Mouse (Mus musculus): Measurements from ENCODE around the gene 1500009C09Rik.

DNA sequence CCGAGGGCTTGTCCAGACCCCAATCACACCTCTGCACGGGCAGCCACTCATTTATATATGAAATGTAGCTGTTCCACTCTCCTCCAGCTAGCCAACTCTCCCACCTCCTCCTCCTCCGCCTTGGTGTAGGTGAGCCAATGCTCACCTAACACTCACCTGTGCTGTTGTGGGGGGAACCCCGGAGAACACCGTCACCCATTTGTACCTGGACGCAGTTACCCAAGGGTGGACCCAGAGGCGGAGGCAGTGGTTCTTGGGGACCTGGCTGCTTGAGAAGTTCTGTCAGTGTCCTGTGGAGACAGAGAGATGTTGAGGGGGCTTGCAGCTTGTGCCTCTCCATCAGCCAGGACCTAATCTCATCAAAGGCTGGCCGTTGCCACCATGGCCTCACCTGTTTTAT is 43.9 kb upstream of the 1500009C09Rik start:
- TF ChIP-seq ZMIZ1 (IDR thresholded peaks at IDR 0.05; ENCODE audit: low read depth, low read length) (no peak), CTCF (conservative IDR thresholded peaks at IDR 0.05 in 1 of 2, IDR thresholded peaks at IDR 0.05 in 1 of 2; ENCODE audit: low read depth in 2 of 2, low read length in 2 of 2) (no peak), ZNF384 (IDR thresholded peaks at IDR 0.05; ENCODE audit: low read depth, low read length) (no peak), EP300 (IDR thresholded peaks at IDR 0.05; ENCODE audit: low read length) (no peak), MAFK (IDR thresholded peaks at IDR 0.05; ENCODE audit: insufficient replicate concordance, low read length) (no peak), ZKSCAN1 (IDR thresholded peaks at IDR 0.05; ENCODE audit: borderline replicate concordance, low read depth, low read length) (no peak), POLR2A (IDR thresholded peaks at IDR 0.05; ENCODE audit: low read depth, low read length) (no peak), RAD21 (IDR thresholded peaks at IDR 0.05; ENCODE audit: low read depth, low read length) (no peak)
